Mouse (Mus musculus) left cerebral cortex, postnatal 10 days (tissue): ENCODE data around the gene Hdac11. TPM values are rescaled to one million over a fixed set of nuclear protein-coding genes. Genes with fewer than 3 reads are reported as not detected.

Experiments used
- DNase-seq, 2 experiments: peaks; one replicate each; pipeline ENCODE4 v3.0.0; 2021 to 2022; ENCODE audit warnings: low spot score in 2 of 2, mixed read lengths in 1 of 2; ENCODE audit errors: extremely low spot score in 1 of 2
- intact Hi-C: fragments of 180-260 bp; cut with DNase I; formaldehyde crosslinking; loops from one replicate; pipeline ENCODE4 v1.15.1; 2025
- total RNA-seq, 2 experiments: library from RNA; stranded (reverse); gene quantifications; 2 replicates each; pipeline ENCODE4 v1.2.3; 2021

The Hdac11 gene
- total RNA-seq, 2 experiments from 2014 or later = 111 to 117 TPM

- intact Hi-C loops = no loop called here
- DNase-seq = peak in 1 of 2 experiments; percentile 24
Observed at GRCm38 (mm10) chr6:91213287-91214218, 57.1 kb downstream of the Hdac11 start.

GRCm38 (mm10) chr6:91215454-91215853 is 59.0 kb downstream of the Hdac11 start:
- no peak for DNase-seq
- intact Hi-C loops = no loop called here

GRCm38 (mm10) chr6:91218445-91218844 is 62.0 kb downstream of the Hdac11 start:
- intact Hi-C loops = no loop called here

GRCm38 (mm10) chr6:91218871-91219270 is 62.4 kb downstream of the Hdac11 start:
- no peak for DNase-seq
- intact Hi-C loops = no loop called here

More at GRCm38 (mm10) chr6:91218445-91218844, 62.0 kb downstream of the Hdac11 start:
- no peak for DNase-seq

- DNase-seq = no peak
- intact Hi-C loops = no loop called here
Observed at GRCm38 (mm10) chr6:91220062-91220461, 63.6 kb downstream of the Hdac11 start.

- DNase-seq = no peak
- intact Hi-C loops = no loop called here
Observed at GRCm38 (mm10) chr6:91221094-91221493, 64.6 kb downstream of the Hdac11 start.

- intact Hi-C loops = no loop called here
- DNase-seq = no peak
Observed at GRCm38 (mm10) chr6:91222694-91223346, 66.4 kb downstream of the Hdac11 start.

Other genes starting within 250 kb of the Hdac11 start
- 100 to 1,000 TPM; 207 to 221 TPM for gene Iqsec1, start 168.0 kb upstream of the Hdac11 start, total RNA-seq
- gene Nup210, start 39.8 kb upstream of the Hdac11 start, total RNA-seq = 10 to 100 TPM; 35.6 to 36.7 TPM
- gene Fbln2, start 55.8 kb downstream of the Hdac11 start, total RNA-seq = 10 to 100 TPM in 1 of 2 experiments, 1 to 10 TPM in 1; 9.8 to 10.9 TPM